Mouse (Mus musculus) lung, embryonic 16.5 days (tissue): ENCODE results near the gene Pou3f4. TPM values are rescaled to one million over a fixed set of nuclear protein-coding genes. Genes with fewer than 3 reads are reported as not detected.
A peak's percentile ranks its signal among the peaks of the same experiment; 100 is the strongest.

Source experiments
- ATAC-seq: fragments of 200-750 bp; cut with Nextera tagmentation; 2 replicates; pipeline ENCODE4 v1.8.0; 2017; ENCODE audit warnings: low read depth, mild to moderate bottlenecking, moderate library complexity
- H3K27ac ChIP-seq: fragments of 300-500 bp; sonication (generic); 2 replicates; pipeline ENCODE4 v1.5.1; 2014; ENCODE audit warnings: mild to moderate bottlenecking, control low read depth, low read length
- H3K27me3 ChIP-seq: fragments of 300-500 bp; sonication (generic); 2 replicates; pipeline ENCODE4 v1.6.1; 2014; ENCODE audit warnings: low read depth, low read length, mixed read lengths; ENCODE audit not compliant: control insufficient read depth, insufficient read depth
- H3K36me3 ChIP-seq: fragments of 300-500 bp; sonication (generic); 2 replicates; pipeline ENCODE4 v1.6.1; 2014; ENCODE audit warnings: low read length; ENCODE audit not compliant: control insufficient read depth, insufficient read depth
- H3K4me1 ChIP-seq: fragments of 300-500 bp; sonication (generic); replicated peaks from 2 replicates; pipeline ENCODE4 v1.6.1; 2014; ENCODE audit warnings: low read length, mixed read lengths; ENCODE audit not compliant: control insufficient read depth, insufficient read depth
- H3K4me2 ChIP-seq: fragments of 300-500 bp; sonication (generic); 2 replicates; pipeline ENCODE4 v1.6.1; 2014; ENCODE audit warnings: low read depth, low read length, control low read depth
- H3K4me3 ChIP-seq: fragments of 300-500 bp; sonication (generic); 2 replicates; pipeline ENCODE4 v1.5.1; 2014; ENCODE audit warnings: mild to moderate bottlenecking, low read length, control low read depth
- H3K9ac ChIP-seq: fragments of 300-500 bp; sonication (generic); 2 replicates; pipeline ENCODE4 v1.6.1; 2014; ENCODE audit warnings: low read length, control low read depth
- H3K9me3 ChIP-seq: fragments of 300-500 bp; sonication (generic); 2 replicates; pipeline ENCODE4 v1.6.1; 2016; ENCODE audit warnings: low read length; ENCODE audit not compliant: control insufficient read depth
- WGBS: fragments of 180-500 bp; shearing (Covaris S2); extraction: QIAGEN DNeasy Blood & Tissue Kit; methylation state at CpG from one replicate; pipeline ENCODE4 v1.1.7; 2014; 5-methylcytosine and 5-hydroxymethylcytosine counted together
- polyA plus RNA-seq: library from polyadenylated mRNA; unstranded; fragments of >200 nt; fragmentation: Nextera tagmentation; extraction: Ambion mirVana; gene quantifications from 2 replicates; pipeline ENCODE4 v1.2.1, GENCODE M21; 2015

Pou3f4 gene
- polyA plus RNA-seq, 1 experiment from 2014 or later, result not detected

DNA sequence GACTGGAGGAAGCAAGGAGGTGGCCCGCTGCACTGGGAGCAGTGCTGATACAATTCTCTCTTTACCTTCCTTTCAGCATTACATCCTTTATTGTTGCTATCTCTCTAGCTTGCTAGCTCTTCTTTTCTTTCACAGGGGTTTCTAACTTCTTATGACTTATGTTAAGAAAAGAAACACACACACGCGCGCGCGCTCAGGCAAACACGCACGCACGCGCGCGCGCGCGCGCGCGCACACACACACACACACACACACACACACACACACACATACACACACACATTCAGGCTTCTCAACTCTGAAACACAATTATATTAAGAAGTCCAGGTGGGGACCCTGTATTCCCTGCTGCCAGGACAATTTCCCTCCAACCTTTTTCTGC, 1.5 kb downstream of the Pou3f4 start:
- H3K4me2 ChIP-seq, result peak overlapping the region; percentile 52; the same call in 1 of the 2 replicates
- ATAC-seq, result no peak
- H3K27ac ChIP-seq, result no peak overlapping the region
- no peaks in the 10 kb centered on the region for H3K9me3 ChIP-seq
- peak overlapping the region; percentile 36; the same call in 1 of the 2 replicates for H3K4me3 ChIP-seq
- no peaks in the 10 kb centered on the region for H3K4me1 ChIP-seq
- no peak overlapping the region for H3K9ac ChIP-seq
- peaks cover 30% of the 10 kb centered on the region for H3K27me3 ChIP-seq
- WGBS, result 31% methylated on average over 18 of the region's 18 CpGs
- no peaks in the 10 kb centered on the region for H3K36me3 ChIP-seq

DNA sequence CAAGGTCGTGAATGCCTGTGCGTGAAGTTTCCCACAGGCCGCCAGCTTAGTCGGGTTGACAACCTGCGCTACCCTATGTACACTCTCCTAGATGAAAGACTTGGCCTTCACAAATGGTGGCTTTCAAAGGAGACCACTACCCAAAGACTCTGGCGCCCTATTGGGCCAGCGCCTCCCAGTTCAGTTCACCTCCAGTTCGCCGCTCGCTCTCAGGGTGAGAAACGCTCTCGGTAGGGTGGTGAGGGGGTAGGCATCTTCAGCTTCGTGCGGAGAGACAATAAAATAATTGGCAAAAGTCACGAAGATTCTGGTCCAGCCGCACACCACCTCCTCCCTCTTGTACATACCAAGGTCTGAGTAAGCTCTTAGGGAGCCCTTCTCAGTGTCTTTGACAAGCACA, 2.5 kb downstream of the Pou3f4 start:
- no peaks in the 10 kb centered on the region for H3K36me3 ChIP-seq
- no peak overlapping the region for H3K4me3 ChIP-seq
- peaks cover 30% of the 10 kb centered on the region for H3K27me3 ChIP-seq
- no peak overlapping the region for H3K27ac ChIP-seq
- no peaks in the 10 kb centered on the region for H3K9me3 ChIP-seq
- no peak overlapping the region for H3K4me2 ChIP-seq
- no peak for ATAC-seq
- 16% methylated on average over 16 of the region's 16 CpGs for WGBS
- H3K4me1 ChIP-seq, result no peaks in the 10 kb centered on the region
- no peak overlapping the region for H3K9ac ChIP-seq

DNA sequence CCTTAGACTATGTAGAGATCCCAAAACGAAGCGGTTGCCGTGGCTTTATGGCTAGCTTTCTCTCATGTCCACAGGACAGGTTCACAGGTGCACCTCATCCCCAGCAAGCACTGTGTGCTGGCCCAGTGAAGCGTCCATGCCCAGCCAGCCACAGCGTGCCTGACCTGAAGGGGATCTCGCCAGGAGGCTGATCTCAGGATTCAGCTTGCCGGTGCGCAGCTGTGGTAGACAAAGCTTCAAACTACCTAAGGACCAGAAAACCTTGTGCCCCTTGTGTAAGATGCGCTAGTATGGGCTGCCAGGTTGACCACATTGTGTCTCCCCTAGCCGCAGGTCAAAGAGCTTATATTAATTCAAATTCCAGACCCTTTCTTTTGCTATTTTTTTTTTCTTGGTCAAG, 3.1 kb downstream of the Pou3f4 start:
- H3K9ac ChIP-seq, result no peak overlapping the region
- no peak overlapping the region for H3K27ac ChIP-seq
- H3K4me1 ChIP-seq, result no peaks in the 10 kb centered on the region
- WGBS, result 17% methylated on average over 10 of the region's 10 CpGs
- no peaks in the 10 kb centered on the region for H3K9me3 ChIP-seq
- ATAC-seq, result no peak
- H3K27me3 ChIP-seq, result peaks cover 30% of the 10 kb centered on the region
- H3K36me3 ChIP-seq, result no peaks in the 10 kb centered on the region
- no peak overlapping the region for H3K4me2 ChIP-seq
- H3K4me3 ChIP-seq, result no peak overlapping the region

DNA sequence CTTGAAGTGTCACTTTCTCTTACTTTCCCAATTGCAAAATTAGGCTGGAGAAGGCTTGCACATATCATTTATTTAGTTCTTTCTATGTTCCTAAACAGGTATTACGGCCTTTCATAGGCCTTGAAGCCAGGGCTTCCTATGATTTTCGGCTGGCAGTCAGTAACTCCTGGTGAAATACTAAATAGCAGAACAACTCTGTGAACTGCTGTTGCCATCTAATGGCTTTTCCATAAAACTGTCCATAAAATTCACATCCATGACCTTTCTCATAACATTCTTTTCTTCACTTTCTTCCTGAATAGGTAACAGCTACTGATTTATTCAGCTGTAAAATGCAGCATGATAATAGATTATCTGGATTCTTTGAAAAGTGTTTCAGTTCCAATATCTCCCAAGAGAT, 23.4 kb downstream of the Pou3f4 start:
- WGBS, result 69% methylated on average over 2 of the region's 2 CpGs
- H3K27me3 ChIP-seq, result no peaks in the 10 kb centered on the region

DNA sequence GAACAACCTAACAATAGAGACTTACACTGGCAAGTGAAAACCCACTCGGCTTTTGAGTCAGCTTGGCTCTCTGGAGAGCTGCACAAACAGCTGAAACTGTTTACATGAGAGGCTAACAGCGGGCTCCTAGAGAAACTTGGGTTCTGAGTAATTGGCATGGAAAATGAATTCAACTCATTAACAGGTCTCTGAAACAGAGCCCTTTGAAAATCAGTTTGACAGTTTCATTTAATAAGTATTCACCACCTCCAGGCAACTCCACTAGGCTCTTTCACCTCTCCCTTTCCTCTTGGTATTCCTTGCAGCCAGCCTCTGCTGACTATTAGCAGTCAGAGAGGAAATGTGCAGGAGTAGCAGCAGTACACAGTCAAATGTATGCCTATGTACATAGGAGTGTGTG, 37.2 kb downstream of the Pou3f4 start:
- H3K4me3 ChIP-seq, result no peak overlapping the region
- no peak overlapping the region for H3K27ac ChIP-seq
- WGBS, result 61% methylated on average over 2 of the region's 2 CpGs

More for the DNA sequence above, 23.4 kb downstream of the Pou3f4 start:
- H3K4me3 ChIP-seq, result no peak overlapping the region
- H3K27ac ChIP-seq, result no peak overlapping the region
- H3K4me2 ChIP-seq, result no peak overlapping the region
- ATAC-seq, result no peak
- no peaks in the 10 kb centered on the region for H3K36me3 ChIP-seq
- H3K4me1 ChIP-seq, result no peaks in the 10 kb centered on the region
- H3K9me3 ChIP-seq, result no peaks in the 10 kb centered on the region
- H3K9ac ChIP-seq, result no peak overlapping the region

More for the DNA sequence above, 37.2 kb downstream of the Pou3f4 start:
- ATAC-seq, result no peak
- H3K36me3 ChIP-seq, result no peaks in the 10 kb centered on the region
- no peaks in the 10 kb centered on the region for H3K27me3 ChIP-seq
- no peaks in the 10 kb centered on the region for H3K4me1 ChIP-seq
- H3K9me3 ChIP-seq, result no peaks in the 10 kb centered on the region
- no peak overlapping the region for H3K4me2 ChIP-seq
- no peak overlapping the region for H3K9ac ChIP-seq
